In the genomic region with DNA sequence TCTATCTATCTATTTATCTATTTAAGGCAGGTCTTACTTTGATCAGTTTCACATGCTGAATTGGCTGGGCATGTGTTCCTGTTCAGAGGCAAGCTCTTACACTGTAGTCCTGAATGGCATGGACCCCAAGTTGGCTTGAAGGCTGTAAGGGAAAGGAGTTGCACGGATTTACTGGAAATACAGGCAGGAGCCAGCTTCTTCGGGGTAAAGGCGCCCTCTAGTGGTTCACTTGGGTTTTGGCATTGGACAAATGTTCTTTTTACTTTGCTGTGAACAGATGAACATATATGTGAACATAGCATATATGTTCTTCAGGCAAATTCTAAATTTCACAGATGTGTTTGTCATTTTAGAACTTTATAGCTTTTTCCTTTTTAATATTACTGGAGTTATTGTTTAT, we compare ENCODE assay signal across 9 mouse cellular contexts. TPM values are rescaled to one million over a fixed set of nuclear protein-coding genes. Genes with fewer than 3 reads are reported as not detected.
DNase-seq lines count a peak whose midpoint lies in the region; ATAC-seq and TF ChIP-seq lines count a peak whose summit lies in the region.
"Had no signal": no experiment of that assay in that cellular context is flagged by ENCODE, and none has a peak within 500 bp of the region (broad histone marks: within the 10 kb centered on the region; RNA-seq: fewer than 3 reads in every experiment).

No protein-coding gene starts in this region.

- no peak for ATAC-seq in kidney, postnatal 0 days (replicated peaks; ENCODE audit: low FRiP score, low read depth)
- ATAC-seq in liver, postnatal 0 days: no peak

- no peak overlapping the region for H3K4me3 ChIP-seq in embryonic facial prominence, embryonic 10.5 days
- H3K4me3 ChIP-seq in kidney, postnatal 0 days (replicated peaks; ENCODE audit: low read depth, low read length): no peak overlapping the region
- H3K4me3 ChIP-seq in liver, postnatal 0 days (ENCODE audit: low read depth, low read length): no peak overlapping the region
- H3K4me3 ChIP-seq: hindbrain, embryonic 15.5 days; stomach, embryonic 15.5 days had no signal

- peak; percentile 96 for TF ChIP-seq CTCF in kidney, postnatal 0 days (IDR thresholded peaks at IDR 0.05; ENCODE audit: low read depth)
- TF ChIP-seq CTCF in liver, postnatal 0 days (IDR thresholded peaks at IDR 0.05; ENCODE audit: low read depth): peak; percentile 94

- no peaks in the 10 kb centered on the region for H3K27me3 ChIP-seq in embryonic facial prominence, embryonic 10.5 days (replicated peaks; ENCODE audit: low read depth, poor library complexity, severe bottlenecking)
- no peaks in the 10 kb centered on the region for H3K27me3 ChIP-seq in kidney, postnatal 0 days (ENCODE audit: insufficient read depth, low read length)
- H3K27me3 ChIP-seq in liver, postnatal 0 days (ENCODE audit: insufficient read depth, low read length): no peaks in the 10 kb centered on the region
- H3K27me3 ChIP-seq: hindbrain, embryonic 15.5 days; stomach, embryonic 15.5 days had no signal

- H3K36me3 ChIP-seq in embryonic facial prominence, embryonic 10.5 days (replicated peaks): peaks cover 68% of the 10 kb centered on the region
- peaks cover 16% of the 10 kb centered on the region for H3K36me3 ChIP-seq in kidney, postnatal 0 days (ENCODE audit: insufficient read depth, low read length)
- peaks cover 28% of the 10 kb centered on the region for H3K36me3 ChIP-seq in liver, postnatal 0 days (replicated peaks; ENCODE audit: insufficient read depth, low read length)

- H3K27ac ChIP-seq in embryonic facial prominence, embryonic 10.5 days (replicated peaks): no peak overlapping the region
- no peak overlapping the region for H3K27ac ChIP-seq in kidney, postnatal 0 days
- H3K27ac ChIP-seq in liver, postnatal 0 days (ENCODE audit: low read depth): no peak overlapping the region
- H3K27ac ChIP-seq: hindbrain, embryonic 15.5 days; stomach, embryonic 15.5 days had no signal

- peaks cover 29% of the 10 kb centered on the region for H3K4me1 ChIP-seq in embryonic facial prominence, embryonic 10.5 days
- peaks cover 22% of the 10 kb centered on the region for H3K4me1 ChIP-seq in kidney, postnatal 0 days (replicated peaks; ENCODE audit: insufficient read depth, low read length)
- H3K4me1 ChIP-seq in liver, postnatal 0 days (ENCODE audit: insufficient read depth): peaks cover 27% of the 10 kb centered on the region

- DNase-seq in urinary bladder, postnatal 14 days (ENCODE audit: low spot score): peak; percentile 72
- no peak for DNase-seq in urinary bladder, adult 2 months (ENCODE audit: low spot score)
- peak; percentile 87 for DNase-seq in adrenal gland, postnatal 14 days
- peak; percentile 81 for DNase-seq in embryonic facial prominence, embryonic 10.5 days (ENCODE audit: low spot score)
- peak; percentile 92 for DNase-seq in kidney, postnatal 0 days (ENCODE audit: low spot score)
- peak; percentile 79 for DNase-seq in liver, postnatal 0 days
- peak; percentile 51 for DNase-seq in right cerebral cortex, postnatal 25 days

- 1% methylated on average over 3 of the region's 3 CpGs for WGBS in embryonic facial prominence, embryonic 10.5 days
- 0% methylated on average over 3 of the region's 3 CpGs for WGBS in kidney, postnatal 0 days
- WGBS in liver, postnatal 0 days (ENCODE audit: insufficient replicate concordance): under 1% methylated on average over 3 of the region's 3 CpGs

- H3K9ac ChIP-seq in kidney, postnatal 0 days (ENCODE audit: low read depth, low read length): no peak overlapping the region
- no peak overlapping the region for H3K9ac ChIP-seq in liver, postnatal 0 days (replicated peaks)
- H3K9ac ChIP-seq: hindbrain, embryonic 15.5 days; stomach, embryonic 15.5 days had no signal

- TF ChIP-seq EP300 in liver, postnatal 0 days (IDR thresholded peaks at IDR 0.05; ENCODE audit: low read depth): no peak

- H3K4me2 ChIP-seq in kidney, postnatal 0 days (ENCODE audit: low read length): no peak overlapping the region
- H3K4me2 ChIP-seq in liver, postnatal 0 days (ENCODE audit: low read depth, low read length): no peak overlapping the region
- H3K4me2 ChIP-seq: hindbrain, embryonic 15.5 days; stomach, embryonic 15.5 days had no signal

- H3K9me3 ChIP-seq in embryonic facial prominence, embryonic 10.5 days: no peaks in the 10 kb centered on the region
- no peaks in the 10 kb centered on the region for H3K9me3 ChIP-seq in kidney, postnatal 0 days (replicated peaks; ENCODE audit: low read length)
- H3K9me3 ChIP-seq in liver, postnatal 0 days (ENCODE audit: low read length): no peaks in the 10 kb centered on the region
- H3K9me3 ChIP-seq: hindbrain, embryonic 15.5 days; stomach, embryonic 15.5 days had no signal

RNA-seq across cellular contexts. Expression of a gene that starts 2.5 kb away (rescaled TPM):
- polyA plus RNA-seq in urinary bladder, adult 2 months (2012; rRNA removed): 307 and 382 TPM in 2 replicates
- total RNA-seq in adrenal gland, postnatal 14 days (2021): 505 and 552 TPM in 2 replicates
- polyA plus RNA-seq in embryonic facial prominence, embryonic 10.5 days (2016; fragmentation: Nextera tagmentation; extraction: Ambion mirVana): 469 and 477 TPM in 2 replicates
- polyA plus RNA-seq in kidney, postnatal 0 days (2015; fragmentation: Nextera tagmentation; extraction: Ambion mirVana): 574 and 620 TPM in 2 replicates
- polyA plus RNA-seq in liver, postnatal 0 days (2015; fragmentation: Nextera tagmentation; extraction: Ambion mirVana): 379 and 389 TPM in 2 replicates

RNA-seq across cellular contexts. Expression of a gene that starts 2.5 kb away (rescaled TPM):
- polyA plus RNA-seq in urinary bladder, adult 2 months (2012; rRNA removed): 1,557 and 1,878 TPM in 2 replicates
- 1,257 and 1,514 TPM in 2 replicates for total RNA-seq in adrenal gland, postnatal 14 days (2021)
- polyA plus RNA-seq in embryonic facial prominence, embryonic 10.5 days (2016; fragmentation: Nextera tagmentation; extraction: Ambion mirVana): 866 and 898 TPM in 2 replicates
- polyA plus RNA-seq in kidney, postnatal 0 days (2015; fragmentation: Nextera tagmentation; extraction: Ambion mirVana): 1,262 and 1,465 TPM in 2 replicates
- polyA plus RNA-seq in liver, postnatal 0 days (2015; fragmentation: Nextera tagmentation; extraction: Ambion mirVana): 699 and 710 TPM in 2 replicates

RNA-seq across cellular contexts. Expression of a gene that starts 16.0 kb away (rescaled TPM):
- polyA plus RNA-seq in urinary bladder, adult 2 months (2012; rRNA removed): 21.4 and 21.5 TPM in 2 replicates
- total RNA-seq in adrenal gland, postnatal 14 days (2021): 31.5 and 36.5 TPM in 2 replicates
- 97.8 and 98.9 TPM in 2 replicates for polyA plus RNA-seq in embryonic facial prominence, embryonic 10.5 days (2016; fragmentation: Nextera tagmentation; extraction: Ambion mirVana)
- polyA plus RNA-seq in kidney, postnatal 0 days (2015; fragmentation: Nextera tagmentation; extraction: Ambion mirVana): 101 and 109 TPM in 2 replicates
- 16.6 and 17.4 TPM in 2 replicates for polyA plus RNA-seq in liver, postnatal 0 days (2015; fragmentation: Nextera tagmentation; extraction: Ambion mirVana)

RNA-seq across cellular contexts. Expression of a gene that starts 16.5 kb away (rescaled TPM):
- 65.6 and 79.0 TPM in 2 replicates for polyA plus RNA-seq in urinary bladder, adult 2 months (2012; rRNA removed)
- total RNA-seq in adrenal gland, postnatal 14 days (2021): 92.4 and 108 TPM in 2 replicates
- polyA plus RNA-seq in embryonic facial prominence, embryonic 10.5 days (2016; fragmentation: Nextera tagmentation; extraction: Ambion mirVana): 25.4 and 29.5 TPM in 2 replicates
- 57.5 and 70.4 TPM in 2 replicates for polyA plus RNA-seq in kidney, postnatal 0 days (2015; fragmentation: Nextera tagmentation; extraction: Ambion mirVana)
- polyA plus RNA-seq in liver, postnatal 0 days (2015; fragmentation: Nextera tagmentation; extraction: Ambion mirVana): 9.4 and 10.6 TPM in 2 replicates

RNA-seq across cellular contexts. Expression of a gene that starts 45.2 kb away (rescaled TPM):
- 7.7 and 11.3 TPM in 2 replicates for polyA plus RNA-seq in urinary bladder, adult 2 months (2012; rRNA removed)
- 121 and 189 TPM in 2 replicates for total RNA-seq in adrenal gland, postnatal 14 days (2021)
- 33.4 and 39.0 TPM in 2 replicates for polyA plus RNA-seq in embryonic facial prominence, embryonic 10.5 days (2016; fragmentation: Nextera tagmentation; extraction: Ambion mirVana)
- 51.4 and 58.9 TPM in 2 replicates for polyA plus RNA-seq in kidney, postnatal 0 days (2015; fragmentation: Nextera tagmentation; extraction: Ambion mirVana)
- 64.4 and 93.5 TPM in 2 replicates for polyA plus RNA-seq in liver, postnatal 0 days (2015; fragmentation: Nextera tagmentation; extraction: Ambion mirVana)
